Mouse (Mus musculus) embryonic fibroblast, embryonic 13.5 days (primary cell): Measurements from ENCODE around the gene Stk11ip.

Experiments
- CTCF ChIP-seq: IDR thresholded peaks from 2 replicates; pipeline ENCODE4 v1.5.1; 2011; ENCODE audit warnings: mild to moderate bottlenecking, control low read depth, low read length, moderate library complexity, borderline replicate concordance; ENCODE audit not compliant: insufficient read depth
- POLR2A ChIP-seq: IDR thresholded peaks from 2 replicates; pipeline ENCODE4 v1.6.1; 2011; ENCODE audit warnings: low read depth, mild to moderate bottlenecking, control low read depth, low read length, moderate library complexity

- no peak for TF ChIP-seq CTCF
- no peak for TF ChIP-seq POLR2A
Observed at GRCm38 (mm10) chr1:75518427-75518826, 2.9 kb upstream of the Stk11ip start.
